Mouse (Mus musculus) cortical plate, adult 2 months (tissue): ENCODE measurements around the gene Poc1b.

ENCODE experiments used
- CTCF ChIP-seq: fragments of 200-500 bp; IDR thresholded peaks from 2 replicates; pipeline ENCODE4 v1.5.1; 2011; ENCODE audit warnings: mild to moderate bottlenecking, control low read depth, low read length; ENCODE audit not compliant: insufficient read depth; ENCODE audit errors: extremely low read depth
- POLR2A ChIP-seq: fragments of 200-500 bp; IDR thresholded peaks from 2 replicates; pipeline ENCODE4 v1.6.1; 2011; ENCODE audit warnings: mild to moderate bottlenecking, low read length, control low read depth; ENCODE audit not compliant: insufficient read depth; ENCODE audit errors: extremely low read depth

- no peak for TF ChIP-seq CTCF
- TF ChIP-seq POLR2A, result peak; percentile 32; the same call in 1 of the 2 replicates
Measured at GRCm38 (mm10) chr10:99106703-99107631, at the start of gene Poc1b.
